Mouse (Mus musculus): ENCODE data around the gene Abca6.

The Abca6 gene

DNA sequence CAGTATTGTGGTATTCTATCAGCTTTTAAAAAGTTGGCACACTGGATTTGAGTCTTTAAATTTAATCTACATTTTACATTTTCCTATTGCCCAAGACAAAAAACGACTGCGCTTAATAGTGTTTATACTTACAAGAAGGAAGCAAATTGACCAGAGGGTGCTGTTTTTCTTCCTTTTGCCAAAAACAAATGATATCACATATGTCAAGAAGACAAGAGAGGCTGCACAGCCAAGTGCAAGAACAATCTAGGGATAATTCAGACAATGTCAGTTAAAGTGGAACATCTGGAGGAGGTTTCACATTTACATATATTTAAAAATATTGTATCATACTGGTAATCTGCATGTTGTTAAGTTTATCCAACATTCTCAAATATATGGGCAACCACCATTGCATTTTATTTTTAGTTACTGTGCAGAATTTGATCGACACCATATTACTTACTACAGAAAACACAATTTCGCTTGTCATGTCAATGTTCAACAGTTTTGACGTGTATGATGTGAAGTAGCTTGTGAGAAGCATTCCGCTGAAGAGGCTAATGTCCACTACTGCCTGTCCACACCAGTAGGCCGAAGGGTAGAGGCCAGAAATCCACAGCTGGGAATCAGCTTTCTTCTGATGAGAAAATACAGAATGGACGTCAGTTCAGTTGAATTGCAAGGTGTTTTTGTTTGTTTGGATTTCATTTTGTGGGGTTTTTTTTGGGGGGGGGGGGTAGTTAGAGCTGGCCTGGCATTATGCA lies 54.8 kb downstream of the Abca6 start:
- no peak for DNase-seq

DNA sequence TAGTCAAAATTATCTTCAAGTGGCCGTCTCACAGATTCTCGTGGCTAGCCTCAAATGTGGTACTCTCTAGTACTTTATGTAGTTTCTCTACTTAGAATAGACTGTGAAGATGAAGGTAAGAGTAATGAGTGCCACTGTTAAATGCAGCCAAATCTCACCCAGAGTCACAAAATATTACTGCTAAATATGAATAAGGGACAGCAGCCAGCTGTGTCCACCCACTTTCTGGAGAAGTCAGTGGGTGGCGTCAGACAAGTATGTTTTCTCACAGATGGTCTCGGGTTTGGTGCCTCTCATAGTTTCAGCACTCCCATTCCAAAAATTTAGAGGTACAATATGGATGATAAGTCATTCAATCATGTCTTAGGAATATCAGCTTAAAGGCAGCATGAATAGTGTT lies 56.3 kb downstream of the Abca6 start:
- no peak for DNase-seq

DNA sequence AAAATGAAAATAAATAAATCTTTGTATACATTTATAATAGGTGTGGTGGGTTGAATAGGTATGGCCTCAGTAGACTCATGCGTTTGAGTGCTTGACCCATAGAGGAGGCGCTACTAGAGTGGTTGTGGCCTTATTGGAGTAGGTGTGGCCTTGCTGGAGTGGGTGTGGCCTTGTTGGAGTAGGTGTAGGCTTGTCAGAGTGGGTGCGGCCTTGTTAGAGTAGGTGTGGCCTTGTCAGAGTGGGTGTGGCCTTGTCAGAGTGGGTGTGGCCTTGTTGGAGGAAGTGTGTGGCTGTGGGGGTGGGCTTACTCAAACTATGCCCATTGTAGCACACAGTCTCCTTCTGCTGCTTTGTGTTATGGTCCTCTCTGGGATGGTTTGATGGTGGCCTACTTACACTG lies 80.4 kb downstream of the Abca6 start:
- DNase-seq, result no peak

DNA sequence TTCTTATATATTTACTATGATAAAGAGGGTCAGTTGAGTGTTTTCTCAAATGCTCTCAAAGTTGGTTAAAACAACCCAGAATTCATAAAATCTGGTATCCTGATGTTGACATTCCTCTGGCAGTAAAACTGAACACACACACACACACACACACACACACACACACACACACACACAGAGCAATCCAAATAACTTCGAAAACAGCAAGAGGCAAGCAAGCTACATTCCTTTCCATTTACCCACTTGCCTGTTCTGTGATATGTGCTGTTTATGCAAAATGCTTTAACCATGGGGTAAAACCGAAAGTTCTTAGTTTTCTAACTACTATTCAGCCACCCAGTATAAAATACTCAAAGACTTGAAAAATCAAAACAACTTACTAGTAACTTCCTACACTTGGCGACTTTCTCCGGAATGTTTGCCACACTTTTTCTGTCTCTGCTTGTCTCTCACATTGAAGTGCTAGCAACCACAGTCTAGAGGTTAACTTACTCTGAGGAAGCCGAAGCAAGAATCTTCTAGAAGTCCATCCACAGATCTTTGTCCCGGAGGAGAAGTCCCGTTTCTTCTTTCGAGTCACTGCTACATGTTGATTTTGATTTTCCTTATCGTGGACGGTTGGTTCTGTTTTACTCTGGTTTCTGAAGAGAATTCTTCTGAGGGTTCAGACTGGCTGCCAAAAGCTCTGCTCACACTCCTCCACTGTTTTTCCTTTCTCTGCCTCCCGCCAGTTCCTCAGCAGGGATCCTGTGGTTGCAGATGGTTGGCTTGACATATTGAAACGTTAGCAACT lies 83.9 kb downstream of the Abca6 start, which contains the start of gene Abca9:
Abca9 (minus strand) TSS at position 738 of the 793 bp plus-strand sequence.
- DNase-seq, result peak in 1 of 2 experiments; percentile 17

DNA sequence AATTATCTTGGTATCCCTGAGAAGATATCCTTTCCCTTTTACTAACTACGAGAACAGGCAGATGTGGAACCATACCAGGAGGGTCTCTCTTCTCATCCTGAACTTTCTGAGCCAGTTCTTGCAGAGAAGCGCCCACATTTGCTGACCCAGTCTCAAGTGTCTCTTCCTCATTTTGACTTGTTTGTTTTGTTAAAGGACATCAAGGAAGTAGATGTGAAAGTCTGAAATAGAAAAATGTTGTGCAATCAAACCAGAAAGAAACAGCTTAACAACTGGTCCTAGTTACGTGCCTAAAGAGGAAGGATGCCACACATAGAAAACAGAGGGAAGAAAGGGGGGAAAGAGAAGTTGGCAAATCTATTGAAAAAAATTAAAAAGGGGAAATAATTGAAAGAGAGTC lies 85.8 kb downstream of the Abca6 start:
- no peak for DNase-seq

DNA sequence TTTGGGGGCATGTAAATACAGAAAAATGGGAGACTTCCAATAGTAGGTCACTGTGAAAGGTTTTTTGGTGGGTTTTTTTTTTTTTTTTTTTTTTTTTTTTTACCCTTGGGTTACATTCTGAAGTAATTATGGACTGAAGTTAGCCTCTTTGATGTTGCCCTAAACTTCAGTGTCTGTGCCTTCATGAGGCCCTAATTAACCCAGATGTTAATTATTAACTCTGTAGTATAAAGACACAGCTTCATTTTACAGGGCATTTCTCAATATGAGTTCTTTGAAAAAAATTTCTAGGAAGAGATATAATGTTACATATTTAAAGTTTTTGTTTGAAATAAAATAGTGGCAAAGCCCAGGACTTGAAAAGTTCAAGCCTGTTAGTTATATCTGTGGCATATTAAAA lies 86.2 kb downstream of the Abca6 start:
- DNase-seq, result no peak

DNA sequence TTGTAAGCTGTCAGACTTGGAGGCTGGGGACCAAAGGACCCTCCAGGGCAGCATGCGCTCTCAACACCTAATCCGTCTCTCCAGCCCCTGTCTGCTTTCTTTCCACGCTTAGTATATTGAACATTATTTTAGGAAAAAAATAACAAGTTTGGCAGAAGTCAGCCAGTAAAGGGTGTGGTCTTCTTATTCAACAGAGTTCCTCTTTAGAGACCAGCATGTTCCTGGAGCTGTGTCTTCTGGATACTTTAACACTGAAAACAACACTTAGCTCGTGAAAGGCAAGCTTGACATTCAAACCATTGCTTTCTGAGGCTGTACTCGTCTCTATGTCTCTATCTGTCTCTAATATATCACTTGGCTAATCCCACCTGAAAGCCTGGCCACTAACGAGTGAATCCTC lies 94.5 kb downstream of the Abca6 start:
- no peak for DNase-seq

DNA sequence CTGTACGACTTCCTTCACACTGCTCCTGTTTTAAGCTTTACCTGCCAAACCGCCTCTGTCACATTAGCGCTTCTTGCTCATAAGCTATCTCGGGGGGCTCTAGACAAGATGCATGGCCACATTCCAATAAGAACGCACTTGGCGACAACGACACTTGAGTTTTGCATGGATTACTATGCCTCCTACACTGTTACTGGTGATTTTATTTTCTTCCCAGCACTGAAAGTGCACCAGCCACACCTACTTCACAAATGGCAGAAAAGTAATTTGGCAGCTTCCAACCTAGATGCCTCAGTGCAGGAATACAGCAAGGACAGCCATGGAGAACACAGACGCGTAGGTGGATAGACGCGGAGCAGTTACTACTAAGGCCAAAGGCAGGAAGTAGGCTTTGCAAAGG lies 95.6 kb downstream of the Abca6 start:
- no peak for DNase-seq

DNA sequence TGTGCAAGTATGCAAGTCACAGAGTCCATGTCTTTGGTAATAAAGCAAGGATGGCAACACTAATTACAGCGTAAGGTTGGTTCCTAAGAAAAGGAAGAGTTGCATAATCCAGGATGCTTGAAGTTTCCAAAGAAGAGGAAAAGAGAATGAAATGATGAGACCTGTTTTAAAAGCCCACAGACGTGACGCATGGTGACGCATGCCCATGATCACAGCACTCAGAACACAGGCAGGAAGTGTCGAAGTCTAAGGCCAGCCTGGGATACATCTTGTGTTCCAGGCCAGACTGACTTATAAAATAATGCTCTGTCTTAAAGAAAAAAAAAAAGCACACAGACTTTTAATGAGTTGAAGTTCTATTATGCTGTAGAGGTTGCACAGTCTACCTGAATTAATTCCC lies 103.9 kb downstream of the Abca6 start:
- no peak for DNase-seq

DNA sequence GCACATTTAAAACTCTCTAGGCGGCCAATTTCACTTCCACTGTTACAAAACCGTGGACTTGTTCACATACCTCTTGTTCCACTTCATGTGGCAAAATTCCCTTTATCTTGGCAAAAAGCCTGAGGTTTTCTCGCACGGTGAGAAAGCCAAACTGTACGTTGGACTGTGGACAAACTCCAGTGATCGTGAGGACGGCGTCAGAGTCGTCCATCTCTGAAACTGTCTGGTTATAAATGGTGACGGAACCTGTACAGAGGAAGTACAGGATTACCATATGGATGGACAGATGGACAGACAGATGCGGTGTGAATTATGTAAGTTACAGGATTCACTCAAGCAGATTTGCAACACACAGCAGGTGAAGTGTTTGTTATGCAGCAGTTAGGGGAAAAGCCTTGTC lies 106.2 kb downstream of the Abca6 start:
- DNase-seq, result peak in 1 of 2 experiments; percentile 8

DNA sequence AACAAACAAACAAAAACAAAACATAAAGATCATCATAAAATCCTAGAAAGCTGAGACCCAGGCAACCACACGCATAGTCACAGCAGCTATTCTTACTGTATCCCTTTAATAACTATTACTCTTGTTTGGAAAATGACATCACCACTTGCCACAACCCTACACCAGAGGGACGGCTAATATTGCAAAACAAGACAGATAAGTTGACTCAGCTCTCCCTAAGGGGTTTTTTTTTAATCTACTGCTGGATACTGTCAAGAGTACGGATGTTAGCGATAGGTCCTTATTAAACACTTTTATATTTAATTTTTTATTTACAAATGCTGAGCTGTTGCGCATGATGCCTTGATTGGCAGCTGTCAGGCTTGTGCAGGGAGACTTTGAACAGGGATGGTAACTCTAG lies 120.8 kb downstream of the Abca6 start:
- DNase-seq, result no peak
